Mouse (Mus musculus): ENCODE measurements around the gene Mrpl10. TPM values are rescaled to one million over a fixed set of nuclear protein-coding genes. Genes with fewer than 3 reads are reported as not detected.

The Mrpl10 gene
- 63.7 and 67.4 TPM in 2 replicates for polyA plus RNA-seq (2015; fragmentation: Nextera tagmentation; extraction: Ambion mirVana)

DNA sequence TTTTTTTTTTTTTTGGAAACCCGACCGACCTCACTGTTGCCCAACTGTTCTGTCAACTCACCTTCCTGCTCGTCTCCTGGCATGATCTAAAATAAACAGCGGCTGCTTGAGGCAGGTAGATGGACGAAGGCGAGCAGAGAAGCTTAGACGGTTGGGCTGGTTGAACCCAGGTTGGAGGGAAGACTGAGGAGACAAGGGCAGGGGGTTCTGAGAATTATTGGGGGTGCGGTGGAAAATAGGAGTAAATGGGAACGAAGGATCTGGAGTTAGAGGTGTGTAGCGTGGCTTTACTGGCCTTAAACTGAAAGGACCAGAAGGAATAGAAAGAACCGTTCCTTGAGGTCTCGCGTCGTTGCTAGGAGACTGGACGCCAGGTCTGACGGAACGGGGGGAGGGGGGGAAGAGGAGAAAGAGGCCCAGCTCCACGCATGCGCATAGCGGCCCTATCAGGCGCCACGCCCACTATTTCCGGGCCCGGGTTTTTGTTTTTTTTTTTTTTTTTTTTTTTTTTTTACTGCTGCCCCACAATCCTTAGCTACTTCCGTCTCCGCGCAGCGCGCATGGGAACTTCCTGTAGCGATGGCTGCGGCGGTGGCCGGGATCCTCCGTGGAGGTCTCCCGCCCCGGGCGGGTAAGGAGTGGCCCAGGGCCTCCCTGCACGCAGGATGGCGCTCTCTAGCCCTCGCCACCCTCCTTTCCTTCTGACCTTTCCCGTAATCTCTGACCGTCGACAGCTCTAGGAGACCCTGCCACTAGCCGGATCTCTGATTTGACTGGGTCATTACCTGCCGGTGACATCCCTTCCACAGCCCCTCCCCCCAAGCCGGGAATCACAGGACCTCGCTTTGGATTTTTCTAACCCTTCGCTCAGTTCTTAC lies at the start of gene Mrpl10, which contains the start of gene Lrrc46:
Mrpl10 (plus strand) TSS at position 539 of the 878 bp plus-strand sequence.
Lrrc46 (minus strand) TSS at position 386 of the 878 bp plus-strand sequence.
- Histone ChIP-seq H3K4me3 (replicated peaks) (peak within 1 kb of the TSS; percentile 84), H3K27me3 (replicated peaks) (no peaks in the 10 kb centered on the region), H3K9me3 (replicated peaks) (no peaks in the 10 kb centered on the region), H3K36me3 (peaks cover 19% of the 10 kb centered on the region), H3K4me1 (peaks cover 21% of the 10 kb centered on the region), H3K27ac (replicated peaks) (peak within 1 kb of the TSS; percentile 84), H3K9ac (replicated peaks) (peak within 1 kb of the TSS; percentile 76), H3K4me2 (peak within 1 kb of the TSS; percentile 83)
- peak; percentile 89 for ATAC-seq (ENCODE audit: low FRiP score)
- WGBS = under 1% methylated on average over 48 of the region's 48 CpGs

DNA sequence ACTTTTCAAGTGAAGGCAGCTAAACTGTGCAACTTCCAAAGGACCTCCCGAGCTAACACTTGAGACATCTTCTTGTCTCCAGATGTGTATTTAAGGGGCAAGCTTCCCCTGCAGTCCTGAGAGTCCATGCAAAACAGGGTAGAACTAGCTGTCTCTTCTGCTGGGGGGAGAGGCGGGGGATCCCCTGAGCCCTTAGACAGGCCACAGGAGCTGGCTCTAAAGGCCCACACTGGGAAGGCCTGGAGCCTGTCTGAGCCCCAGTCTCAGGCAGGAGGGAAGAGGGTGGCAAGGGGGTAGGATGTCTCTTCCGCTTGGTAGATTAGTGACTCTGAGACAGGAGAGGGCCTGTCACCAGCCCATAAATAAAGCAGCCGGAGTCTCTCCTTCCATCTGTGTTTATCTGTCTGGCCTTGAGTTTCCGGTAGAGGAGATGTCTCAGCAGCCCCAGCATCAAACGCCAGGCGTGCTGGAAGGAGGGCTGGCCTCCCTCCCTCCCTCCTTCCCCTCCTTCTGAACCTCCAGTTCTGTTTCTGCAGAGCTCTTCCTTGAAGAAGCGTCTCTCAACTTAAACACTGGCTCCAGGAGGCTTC lies 48.5 kb upstream of the Mrpl10 start:
- no peak overlapping the region for H3K27ac ChIP-seq (replicated peaks)
- H3K9ac ChIP-seq (replicated peaks) = no peak overlapping the region
- peaks cover 18% of the 10 kb centered on the region for H3K4me1 ChIP-seq
- H3K4me2 ChIP-seq = no peak overlapping the region
- no peak for ATAC-seq (ENCODE audit: low FRiP score)
- 39% methylated on average over 8 of the region's 8 CpGs for WGBS
- H3K9me3 ChIP-seq (replicated peaks) = no peaks in the 10 kb centered on the region
- H3K4me3 ChIP-seq (replicated peaks) = no peak overlapping the region
- H3K27me3 ChIP-seq (replicated peaks) = 0 out of 2 replicates have a peak, but pooled peaks cover 9% of the 10 kb centered on the region
- no peaks in the 10 kb centered on the region for H3K36me3 ChIP-seq

DNA sequence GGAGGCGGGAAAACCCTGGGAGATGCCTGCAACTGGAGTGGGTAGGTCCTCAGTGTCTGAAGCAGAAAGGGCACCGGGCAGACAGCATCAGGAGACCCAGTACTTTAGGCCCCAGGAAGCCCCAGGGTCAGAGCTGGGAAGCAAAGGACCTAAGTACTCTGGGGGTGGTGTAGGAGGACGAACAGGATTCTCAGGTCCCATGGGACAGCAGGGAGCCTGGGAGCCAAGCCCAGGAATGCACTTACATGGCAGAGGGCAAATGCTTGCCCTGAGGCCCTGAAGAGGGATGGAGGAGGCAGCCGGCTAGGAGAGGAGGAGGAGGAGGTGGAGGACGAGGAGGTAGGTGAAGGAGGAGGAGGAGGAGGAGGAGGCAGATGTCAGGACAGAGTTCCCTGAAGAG lies 46.3 kb upstream of the Mrpl10 start:
- H3K36me3 ChIP-seq = no peaks in the 10 kb centered on the region
- ATAC-seq (ENCODE audit: low FRiP score) = no peak
- peaks cover 10% of the 10 kb centered on the region for H3K4me1 ChIP-seq
- H3K4me2 ChIP-seq = no peak overlapping the region
- H3K9me3 ChIP-seq (replicated peaks) = no peaks in the 10 kb centered on the region
- no peak overlapping the region for H3K27ac ChIP-seq (replicated peaks)
- 26% methylated on average over 5 of the region's 5 CpGs for WGBS
- H3K9ac ChIP-seq (replicated peaks) = no peak overlapping the region
- no peak overlapping the region for H3K4me3 ChIP-seq (replicated peaks)
- H3K27me3 ChIP-seq (replicated peaks) = peaks cover 10% of the 10 kb centered on the region; the same call in 1 of the 2 replicates

DNA sequence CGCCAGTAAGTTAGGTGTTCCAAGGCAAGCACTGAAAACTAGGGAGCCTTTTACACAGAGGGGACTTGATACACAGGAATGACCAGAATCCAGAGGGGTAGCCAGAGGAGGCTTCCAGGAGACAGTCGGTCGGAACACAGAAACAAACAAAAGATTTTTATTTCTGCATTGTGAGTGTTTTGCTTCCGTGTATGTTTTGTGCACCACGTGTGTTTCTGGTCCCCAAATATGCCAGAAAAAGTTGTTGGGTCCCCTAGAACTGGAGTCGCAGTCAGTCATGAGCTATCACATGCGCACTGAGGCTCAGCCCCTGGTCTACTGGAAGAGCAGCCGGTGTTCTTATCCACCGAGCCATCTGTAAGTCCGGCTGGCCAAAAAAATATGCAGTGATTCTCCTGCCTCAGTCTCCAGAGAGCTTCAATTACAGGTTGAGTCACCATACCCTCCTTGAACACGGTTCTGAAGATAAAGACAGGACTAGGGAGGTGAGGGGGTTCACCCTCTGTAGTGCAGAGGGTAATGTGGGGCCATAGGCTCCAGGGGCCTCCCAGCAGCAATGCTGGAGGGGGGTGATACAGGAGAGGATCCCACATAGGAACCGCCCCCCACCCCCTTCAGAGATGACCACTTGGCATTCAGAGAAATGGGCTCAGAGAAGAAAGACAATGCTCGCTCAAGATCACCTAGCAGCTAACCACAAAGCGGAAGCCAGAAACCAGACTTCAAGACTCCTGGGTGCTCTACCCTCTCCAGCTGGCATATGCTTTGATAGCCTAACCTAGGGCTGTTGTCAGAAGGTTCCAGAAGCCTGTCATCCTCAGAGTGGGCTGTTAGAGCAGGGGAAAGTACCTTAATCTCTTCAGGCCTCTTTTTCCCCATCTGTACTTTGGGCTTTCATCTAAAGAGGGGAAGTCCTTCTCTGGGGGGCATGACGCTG lies 45.3 kb upstream of the Mrpl10 start:
- Histone ChIP-seq H3K4me2 (no peak overlapping the region), H3K4me1 (peaks cover 10% of the 10 kb centered on the region), H3K9ac (replicated peaks) (no peak overlapping the region), H3K4me3 (replicated peaks) (no peak overlapping the region), H3K9me3 (replicated peaks) (no peaks in the 10 kb centered on the region), H3K27me3 (replicated peaks) (peaks cover 15% of the 10 kb centered on the region; the same call in 1 of the 2 replicates), H3K27ac (replicated peaks) (no peak overlapping the region), H3K36me3 (no peaks in the 10 kb centered on the region)
- WGBS = 82% methylated on average over 15 of the region's 15 CpGs
- no peak for ATAC-seq (ENCODE audit: low FRiP score)

DNA sequence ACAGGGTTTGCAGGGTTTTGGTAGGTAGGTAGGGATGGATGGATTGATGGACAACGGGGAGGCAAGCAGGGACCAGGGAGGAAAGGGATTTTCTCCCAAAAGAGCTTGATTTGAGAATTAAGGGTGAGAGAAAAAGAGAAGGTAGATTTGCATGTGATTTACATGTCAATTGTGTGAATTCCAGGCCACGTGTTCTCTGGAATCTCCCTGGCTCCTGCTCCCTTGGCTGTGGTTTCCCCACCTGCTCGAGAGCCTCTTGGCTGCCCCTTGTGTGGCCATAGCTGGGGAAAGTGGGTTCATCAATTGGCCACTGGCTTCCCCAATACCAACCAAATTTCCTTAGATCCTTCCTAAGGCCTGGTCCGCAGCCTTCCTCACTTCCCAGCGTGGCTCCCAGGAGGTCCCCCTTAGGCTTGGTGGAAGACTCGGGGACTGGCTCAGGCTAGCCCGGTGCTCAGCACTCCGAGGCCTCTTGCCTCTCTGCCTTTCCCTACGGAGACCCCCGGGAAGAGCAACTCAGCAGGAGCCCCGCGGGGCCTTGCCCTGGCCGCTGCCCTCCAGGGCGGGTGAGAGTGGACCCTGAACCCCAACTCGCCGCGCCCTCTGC lies 44.5 kb upstream of the Mrpl10 start:
- Histone ChIP-seq H3K27me3 (replicated peaks) (peaks cover 18% of the 10 kb centered on the region; the same call in 1 of the 2 replicates), H3K4me1 (peaks cover 10% of the 10 kb centered on the region), H3K27ac (replicated peaks) (no peak overlapping the region), H3K4me3 (replicated peaks) (peak overlapping the region; percentile 31), H3K9ac (replicated peaks) (peak overlapping the region; percentile 31), H3K4me2 (peak overlapping the region; percentile 65), H3K9me3 (replicated peaks) (no peaks in the 10 kb centered on the region), H3K36me3 (no peaks in the 10 kb centered on the region)
- 7% methylated on average over 17 of the region's 17 CpGs for WGBS
- no peak for ATAC-seq (ENCODE audit: low FRiP score)

DNA sequence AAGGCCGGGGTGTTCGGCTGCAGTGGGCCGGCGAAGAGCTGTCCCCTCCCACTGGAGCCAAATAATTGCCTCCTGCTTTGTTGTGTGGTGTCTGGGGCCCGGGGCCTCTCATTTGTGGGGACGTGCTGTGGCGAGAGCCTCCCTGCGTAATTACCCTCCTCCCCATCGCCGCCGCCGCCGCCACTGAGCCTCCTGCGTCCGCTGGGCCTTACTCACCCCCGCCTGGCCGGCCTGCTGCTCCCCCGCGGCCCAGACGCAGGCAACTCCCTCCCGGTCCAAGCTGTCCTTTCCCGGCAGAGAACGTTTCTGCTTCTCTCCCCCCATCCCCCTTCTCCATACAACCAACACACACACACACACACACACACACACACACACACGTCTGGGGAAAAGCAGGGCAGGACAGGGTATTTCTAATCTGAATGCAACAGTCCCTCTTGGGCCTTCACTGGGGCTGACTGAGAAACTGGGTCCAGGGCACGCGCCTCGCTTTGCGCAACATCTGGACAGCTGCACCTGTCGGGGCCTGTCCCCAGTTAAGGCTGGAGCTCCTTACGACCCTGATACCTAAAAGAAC lies 43.9 kb upstream of the Mrpl10 start:
- Histone ChIP-seq H3K9me3 (replicated peaks) (no peaks in the 10 kb centered on the region), H3K4me1 (peaks cover 10% of the 10 kb centered on the region), H3K4me2 (peak overlapping the region; percentile 65), H3K36me3 (no peaks in the 10 kb centered on the region), H3K27ac (replicated peaks) (no peak overlapping the region), H3K9ac (replicated peaks) (peak overlapping the region; percentile 31), H3K4me3 (replicated peaks) (peak overlapping the region; percentile 31), H3K27me3 (replicated peaks) (peaks cover 16% of the 10 kb centered on the region; the same call in 1 of the 2 replicates)
- ATAC-seq (ENCODE audit: low FRiP score) = no peak
- WGBS = 5% methylated on average over 30 of the region's 30 CpGs

DNA sequence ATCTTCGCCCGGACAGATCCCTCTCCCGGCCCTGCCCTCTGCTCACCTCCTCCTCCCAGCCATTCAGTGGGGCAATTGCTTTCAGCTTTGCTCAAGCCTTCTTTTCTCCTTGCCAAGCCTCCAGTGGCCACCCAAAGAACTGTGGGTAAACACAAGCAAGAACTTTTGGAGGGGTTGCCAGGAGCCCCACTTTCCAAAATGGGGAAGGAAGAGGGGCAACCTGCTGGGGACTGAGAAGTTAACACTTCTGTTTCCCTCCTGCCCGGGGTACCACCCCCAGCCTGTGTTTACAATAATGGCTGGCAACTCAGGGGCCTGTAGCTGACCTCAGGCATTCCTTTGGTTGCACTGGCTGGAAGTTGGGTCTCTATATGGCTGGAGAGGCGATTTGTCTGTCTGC lies 38.2 kb upstream of the Mrpl10 start:
- Histone ChIP-seq H3K4me2 (no peak overlapping the region), H3K36me3 (no peaks in the 10 kb centered on the region), H3K27me3 (replicated peaks) (peaks cover 29% of the 10 kb centered on the region), H3K4me1 (no peaks in the 10 kb centered on the region), H3K27ac (replicated peaks) (no peak overlapping the region), H3K4me3 (replicated peaks) (no peak overlapping the region), H3K9me3 (replicated peaks) (no peaks in the 10 kb centered on the region), H3K9ac (replicated peaks) (no peak overlapping the region)
- WGBS = 26% methylated on average over 5 of the region's 5 CpGs
- ATAC-seq (ENCODE audit: low FRiP score) = no peak

DNA sequence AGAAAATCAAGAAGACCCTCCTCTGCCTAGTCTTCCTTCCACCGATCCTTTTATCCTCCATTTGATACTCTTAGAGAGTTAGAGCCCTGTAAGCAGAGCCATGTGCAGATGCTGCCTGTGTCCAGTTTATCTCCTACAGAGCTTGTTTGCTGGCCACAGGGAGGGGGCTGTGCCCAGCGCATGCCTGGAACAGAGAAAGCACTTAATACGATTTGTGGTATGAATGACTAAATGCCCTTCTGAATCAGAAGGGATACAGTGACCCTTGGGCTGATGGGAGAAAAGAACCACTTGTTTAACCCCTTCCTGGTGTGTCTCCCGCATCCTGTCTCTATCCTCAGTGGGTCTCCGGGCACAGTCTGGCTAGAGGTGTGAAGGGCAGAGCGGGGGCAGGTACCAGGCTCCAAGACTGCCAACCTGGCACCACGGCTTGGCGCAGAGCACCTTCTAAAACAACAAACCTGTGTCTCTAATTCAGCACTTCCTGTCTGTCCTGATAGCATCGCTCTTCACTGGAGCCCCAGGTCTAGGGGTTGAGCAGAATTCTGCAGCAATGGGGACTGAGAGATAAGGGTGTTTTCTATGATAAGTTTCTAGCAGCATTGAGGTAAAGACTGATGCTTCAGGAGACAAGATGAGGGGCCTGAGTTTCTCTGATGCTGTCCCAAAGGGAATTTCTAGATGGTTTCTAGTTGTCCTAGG lies 34.1 kb upstream of the Mrpl10 start:
- H3K27ac ChIP-seq (replicated peaks) = no peak overlapping the region
- no peaks in the 10 kb centered on the region for H3K4me1 ChIP-seq
- H3K9ac ChIP-seq (replicated peaks) = no peak overlapping the region
- no peaks in the 10 kb centered on the region for H3K9me3 ChIP-seq (replicated peaks)
- H3K36me3 ChIP-seq = no peaks in the 10 kb centered on the region
- H3K27me3 ChIP-seq (replicated peaks) = peaks cover 38% of the 10 kb centered on the region
- no peak for ATAC-seq (ENCODE audit: low FRiP score)
- 78% methylated on average over 9 of the region's 9 CpGs for WGBS
- H3K4me2 ChIP-seq = no peak overlapping the region
- no peak overlapping the region for H3K4me3 ChIP-seq (replicated peaks)

DNA sequence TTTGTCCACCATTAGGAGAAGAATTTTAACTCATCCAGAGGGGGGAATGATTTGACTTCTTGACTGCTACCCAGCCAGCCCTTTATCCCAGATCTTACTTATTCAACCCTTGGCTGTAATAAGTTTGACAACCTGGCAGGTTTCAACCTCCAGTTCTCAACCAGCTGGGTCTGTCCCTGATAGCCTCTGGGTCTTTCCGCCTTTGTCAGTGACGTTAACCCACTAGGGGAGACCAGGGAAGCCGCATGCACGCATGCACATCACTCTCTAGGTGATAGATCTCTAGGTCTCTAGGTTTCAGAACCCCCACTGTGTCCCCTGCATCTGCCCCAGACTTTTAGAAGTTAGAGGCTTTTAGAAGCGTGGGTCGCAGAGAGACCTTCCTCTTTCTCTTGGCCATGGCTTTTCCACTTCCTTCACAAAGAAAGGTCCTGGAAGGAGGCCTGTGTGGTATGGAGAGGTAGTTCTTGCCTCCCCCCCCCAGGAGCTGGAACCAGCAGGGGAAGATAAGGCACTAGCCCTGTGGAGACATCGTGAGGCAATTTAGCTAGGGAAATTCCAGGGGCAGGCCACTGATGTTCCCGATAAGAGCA lies 32.1 kb upstream of the Mrpl10 start:
- no peak overlapping the region for H3K4me3 ChIP-seq (replicated peaks)
- H3K27me3 ChIP-seq (replicated peaks) = peaks cover 40% of the 10 kb centered on the region
- WGBS = 55% methylated on average over 8 of the region's 8 CpGs
- ATAC-seq (ENCODE audit: low FRiP score) = no peak
- no peaks in the 10 kb centered on the region for H3K36me3 ChIP-seq
- H3K27ac ChIP-seq (replicated peaks) = no peak overlapping the region
- no peak overlapping the region for H3K9ac ChIP-seq (replicated peaks)
- no peaks in the 10 kb centered on the region for H3K4me1 ChIP-seq
- H3K9me3 ChIP-seq (replicated peaks) = no peaks in the 10 kb centered on the region
- H3K4me2 ChIP-seq = no peak overlapping the region

DNA sequence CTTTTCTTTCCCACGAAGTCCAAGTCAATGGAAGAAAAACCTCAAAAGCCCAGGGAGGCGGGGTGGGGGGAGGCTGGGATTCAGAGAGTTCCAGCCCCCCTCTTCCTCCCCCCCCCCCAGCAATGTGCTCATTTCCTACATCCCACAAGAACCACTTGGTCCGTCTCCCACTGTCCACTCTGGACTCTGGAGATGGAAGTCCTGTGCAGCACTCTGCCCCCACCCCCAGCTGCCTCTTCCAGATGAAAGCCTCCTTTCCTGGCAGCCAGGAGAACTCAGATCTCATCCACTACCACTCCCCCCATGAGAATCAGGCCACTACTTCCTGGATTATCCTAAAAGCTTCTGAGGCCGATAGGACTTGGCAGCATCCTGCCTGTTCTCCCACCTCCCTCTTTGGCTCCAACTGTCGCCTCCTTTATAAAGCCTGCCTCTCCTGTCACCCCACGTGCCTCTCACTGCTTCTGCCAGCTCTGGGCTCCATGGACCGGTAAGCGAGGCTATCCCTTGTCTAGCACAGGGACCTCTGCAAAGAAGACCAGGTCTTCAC lies 28.2 kb upstream of the Mrpl10 start, which contains the start of gene Sp6:
Sp6 (plus strand) TSS at position 274 of the 550 bp plus-strand sequence.
- Histone ChIP-seq H3K9me3 (replicated peaks) (no peaks in the 10 kb centered on the region), H3K4me3 (replicated peaks) (no peak within 1 kb of the TSS), H3K36me3 (no peaks in the 10 kb centered on the region), H3K27ac (replicated peaks) (no peak within 1 kb of the TSS), H3K4me1 (peaks cover 7% of the 10 kb centered on the region; the same call in 1 of the 2 replicates), H3K4me2 (no peak within 1 kb of the TSS), H3K27me3 (replicated peaks) (peaks cover 62% of the 10 kb centered on the region), H3K9ac (replicated peaks) (no peak within 1 kb of the TSS)
- 30% methylated on average over 7 of the region's 8 CpGs for WGBS
- no peak for ATAC-seq (ENCODE audit: low FRiP score)
